Mouse (Mus musculus) heart, embryonic 12.5 days (tissue): Measurements from ENCODE around the gene Gm20822. TPM values are rescaled to one million over a fixed set of nuclear protein-coding genes. Genes with fewer than 3 reads are reported as not detected.
"Not testable (repeated sequence)": the region's sequence is repeated elsewhere in the genome, so short reads cannot be mapped to it uniquely, and the experiment has no call there.

ENCODE experiments used
- ATAC-seq: fragments of 200-750 bp; cut with Nextera tagmentation; 2 replicates; pipeline ENCODE4 v1.8.0; 2017; ENCODE audit warnings: moderate TSS enrichment, moderate library complexity; ENCODE audit not compliant: insufficient number of reproducible peaks, low FRiP score
- H3K27ac ChIP-seq: fragments of 300-500 bp; sonication (generic); 2 replicates; pipeline ENCODE4 v1.5.1; 2016; ENCODE audit warnings: mild to moderate bottlenecking, moderate library complexity; ENCODE audit not compliant: poor library complexity, severe bottlenecking
- H3K27me3 ChIP-seq: fragments of 300-500 bp; sonication (generic); replicated peaks from 2 replicates; pipeline ENCODE4 v1.6.1; 2016; ENCODE audit warnings: mild to moderate bottlenecking, moderate library complexity
- H3K36me3 ChIP-seq: fragments of 300-500 bp; sonication (generic); 2 replicates; pipeline ENCODE4 v1.6.1; 2016; ENCODE audit warnings: mild to moderate bottlenecking, moderate library complexity
- H3K4me1 ChIP-seq: fragments of 300-500 bp; sonication (generic); replicated peaks from 2 replicates; pipeline ENCODE4 v1.6.1; 2016; ENCODE audit warnings: mild to moderate bottlenecking
- H3K4me2 ChIP-seq: fragments of 300-500 bp; sonication (generic); 2 replicates; pipeline ENCODE4 v1.6.1; 2016; ENCODE audit warnings: mild to moderate bottlenecking, moderate library complexity
- H3K4me3 ChIP-seq: fragments of 300-500 bp; sonication (generic); 2 replicates; pipeline ENCODE4 v1.5.1; 2016; ENCODE audit warnings: mild to moderate bottlenecking
- H3K9ac ChIP-seq: fragments of 300-500 bp; sonication (generic); 2 replicates; pipeline ENCODE4 v1.6.1; 2016; ENCODE audit warnings: mild to moderate bottlenecking, moderate library complexity
- H3K9me3 ChIP-seq: fragments of 300-500 bp; sonication (generic); replicated peaks from 2 replicates; pipeline ENCODE4 v1.6.1; 2016; ENCODE audit warnings: mild to moderate bottlenecking, moderate library complexity
- WGBS: fragments of 180-500 bp; shearing (Covaris S2); methylation state at CpG from one replicate; pipeline ENCODE4 v1.1.7; 2016; 5-methylcytosine and 5-hydroxymethylcytosine counted together
- polyA plus RNA-seq: library from polyadenylated mRNA; unstranded; fragments of >200 nt; fragmentation: Nextera tagmentation; extraction: Ambion mirVana; gene quantifications from 2 replicates; pipeline ENCODE4 v1.2.1, GENCODE M21; 2016

The Gm20822 gene
- polyA plus RNA-seq = not detected in 2 replicates

DNA sequence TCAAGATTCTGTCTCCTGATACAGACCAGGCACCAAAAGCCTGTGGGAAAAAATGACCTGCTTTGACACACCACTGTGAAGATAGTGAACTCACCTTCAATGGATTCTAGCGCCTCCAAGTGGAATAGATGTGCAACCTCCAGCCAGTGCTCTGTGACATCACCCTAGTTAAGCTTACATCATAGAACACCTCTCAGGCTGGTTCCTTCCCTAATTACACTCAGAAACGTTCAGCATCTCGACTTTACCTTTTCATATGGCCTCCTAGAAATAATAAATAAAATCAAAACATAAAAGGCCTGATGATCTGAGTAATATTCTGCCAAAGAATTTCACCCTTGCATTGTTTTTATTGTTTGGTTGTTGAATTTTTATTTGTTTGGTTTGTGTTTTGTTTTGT, at the start of gene Gm20822:
Gene Gm20822 (minus strand): TSS at position 101 of the 400 bp plus-strand sequence.
- not testable (repeated sequence) for H3K4me1 ChIP-seq, H3K4me3 ChIP-seq, H3K4me2 ChIP-seq, H3K9me3 ChIP-seq, ATAC-seq, H3K36me3 ChIP-seq, H3K9ac ChIP-seq, H3K27ac ChIP-seq, H3K27me3 ChIP-seq
- WGBS = no CpG with 5 or more reads among the region's 3 CpGs
